Mouse (Mus musculus): ENCODE data around the gene Ralgapa2. TPM values are rescaled to one million over a fixed set of nuclear protein-coding genes. Genes with fewer than 3 reads are reported as not detected.

Gene Ralgapa2
- 10.6 TPM in 2 replicates for polyA plus RNA-seq (2014; fragmentation: Nextera tagmentation; extraction: Ambion mirVana)

- Histone ChIP-seq H3K4me2 (peak within 1 kb of the TSS; percentile 68), H3K27ac (ENCODE audit: low read depth, low read length) (0 out of 2 replicates have a peak within 1 kb of the TSS, but pooled peaks have one; percentile 54), H3K4me1 (ENCODE audit: control insufficient read depth, insufficient read depth, low read length) (peaks cover 9% of the 10 kb centered on the region), H3K4me3 (ENCODE audit: low read depth, low read length) (peak within 1 kb of the TSS; percentile 82), H3K36me3 (ENCODE audit: control insufficient read depth, insufficient read depth, low read length) (no peaks in the 10 kb centered on the region), H3K27me3 (ENCODE audit: control insufficient read depth, insufficient read depth, low read length) (no peaks in the 10 kb centered on the region), H3K9me3 (replicated peaks; ENCODE audit: control insufficient read depth, low read length) (no peaks in the 10 kb centered on the region), H3K9ac (ENCODE audit: low read depth, low read length) (peak within 1 kb of the TSS; percentile 89)
- peak; percentile 99 for ATAC-seq (replicated peaks; ENCODE audit: insufficient number of reproducible peaks, low FRiP score, low TSS enrichment)
- 1% methylated on average over 50 of the region's 57 CpGs for WGBS (ENCODE audit: insufficient replicate concordance)
Measured at GRCm38 (mm10) chr2:146511911-146512580, at the start of gene Ralgapa2. Gene Ralgapa2 (minus strand): TSS chr2:146512344.

GRCm38 (mm10) chr2:146561505-146561904 lies 49.4 kb upstream of the Ralgapa2 start:
- ATAC-seq (replicated peaks; ENCODE audit: insufficient number of reproducible peaks, low FRiP score, low TSS enrichment), result no peak
- H3K9me3 ChIP-seq (replicated peaks; ENCODE audit: control insufficient read depth, low read length), result no peaks in the 10 kb centered on the region
- no peak overlapping the region for H3K4me2 ChIP-seq
- no peak overlapping the region for H3K4me3 ChIP-seq (ENCODE audit: low read depth, low read length)
- 71% methylated on average over 3 of the region's 3 CpGs for WGBS (ENCODE audit: insufficient replicate concordance)
- no peak overlapping the region for H3K9ac ChIP-seq (ENCODE audit: low read depth, low read length)
- H3K4me1 ChIP-seq (ENCODE audit: control insufficient read depth, insufficient read depth, low read length), result no peaks in the 10 kb centered on the region
- H3K27ac ChIP-seq (ENCODE audit: low read depth, low read length), result no peak overlapping the region
- no peaks in the 10 kb centered on the region for H3K27me3 ChIP-seq (ENCODE audit: control insufficient read depth, insufficient read depth, low read length)
- no peaks in the 10 kb centered on the region for H3K36me3 ChIP-seq (ENCODE audit: control insufficient read depth, insufficient read depth, low read length)

DNA sequence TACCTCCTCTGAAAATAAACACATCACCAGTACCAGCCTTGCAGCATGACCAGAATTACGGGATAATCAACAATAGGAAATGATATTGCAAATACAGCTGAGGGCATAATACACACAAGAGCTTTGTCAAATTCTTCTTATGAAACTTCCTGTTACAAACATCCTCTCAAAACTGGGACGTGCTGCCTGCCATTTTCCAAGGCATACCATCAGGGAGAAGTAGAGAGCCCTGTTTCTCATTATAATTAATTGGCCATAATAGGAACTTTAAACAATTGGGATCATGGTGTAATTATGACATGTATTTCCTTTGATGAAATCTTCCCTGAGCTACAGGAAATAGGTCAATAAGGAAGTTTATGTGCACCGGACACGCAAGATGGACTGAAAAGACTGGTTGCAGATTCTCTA lies 48.5 kb upstream of the Ralgapa2 start:
- Histone ChIP-seq H3K4me1 (ENCODE audit: control insufficient read depth, insufficient read depth, low read length) (no peaks in the 10 kb centered on the region), H3K4me2 (no peak overlapping the region), H3K9me3 (replicated peaks; ENCODE audit: control insufficient read depth, low read length) (no peaks in the 10 kb centered on the region), H3K4me3 (ENCODE audit: low read depth, low read length) (no peak overlapping the region), H3K27me3 (ENCODE audit: control insufficient read depth, insufficient read depth, low read length) (no peaks in the 10 kb centered on the region), H3K27ac (ENCODE audit: low read depth, low read length) (no peak overlapping the region), H3K36me3 (ENCODE audit: control insufficient read depth, insufficient read depth, low read length) (no peaks in the 10 kb centered on the region), H3K9ac (ENCODE audit: low read depth, low read length) (no peak overlapping the region)
- ATAC-seq (replicated peaks; ENCODE audit: insufficient number of reproducible peaks, low FRiP score, low TSS enrichment), result no peak
- 69% methylated on average over 4 of the region's 4 CpGs for WGBS (ENCODE audit: insufficient replicate concordance)

GRCm38 (mm10) chr2:146556148-146556547 lies 44.0 kb upstream of the Ralgapa2 start:
- Histone ChIP-seq H3K27me3 (ENCODE audit: control insufficient read depth, insufficient read depth, low read length) (no peaks in the 10 kb centered on the region), H3K9me3 (replicated peaks; ENCODE audit: control insufficient read depth, low read length) (no peaks in the 10 kb centered on the region)
- no peak for ATAC-seq (replicated peaks; ENCODE audit: insufficient number of reproducible peaks, low FRiP score, low TSS enrichment)

DNA sequence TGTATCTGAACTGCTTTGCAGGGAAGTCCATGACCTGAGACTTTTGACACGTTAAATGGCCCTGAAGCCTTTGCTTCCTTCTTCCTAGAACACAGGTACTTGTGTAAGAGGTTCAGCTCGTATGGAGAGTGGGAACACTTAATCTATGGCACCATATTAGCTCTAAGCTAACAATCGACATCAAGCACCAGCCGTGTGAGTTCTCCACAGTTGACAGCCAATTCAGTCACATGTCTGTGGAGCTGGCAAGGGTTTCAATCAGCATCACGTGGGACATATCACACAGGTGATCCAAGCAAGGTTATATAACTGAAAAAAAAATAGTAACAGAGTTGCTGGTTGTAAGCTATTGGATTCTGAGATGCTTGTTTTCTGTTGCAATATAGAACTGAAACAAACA lies 43.2 kb upstream of the Ralgapa2 start:
- no peaks in the 10 kb centered on the region for H3K36me3 ChIP-seq (ENCODE audit: control insufficient read depth, insufficient read depth, low read length)
- H3K9me3 ChIP-seq (replicated peaks; ENCODE audit: control insufficient read depth, low read length), result no peaks in the 10 kb centered on the region
- H3K4me2 ChIP-seq, result no peak overlapping the region
- ATAC-seq (replicated peaks; ENCODE audit: insufficient number of reproducible peaks, low FRiP score, low TSS enrichment), result no peak
- 68% methylated on average over 5 of the region's 5 CpGs for WGBS (ENCODE audit: insufficient replicate concordance)
- no peaks in the 10 kb centered on the region for H3K27me3 ChIP-seq (ENCODE audit: control insufficient read depth, insufficient read depth, low read length)
- H3K4me1 ChIP-seq (ENCODE audit: control insufficient read depth, insufficient read depth, low read length), result no peaks in the 10 kb centered on the region
- no peak overlapping the region for H3K9ac ChIP-seq (ENCODE audit: low read depth, low read length)
- H3K27ac ChIP-seq (ENCODE audit: low read depth, low read length), result no peak overlapping the region
- no peak overlapping the region for H3K4me3 ChIP-seq (ENCODE audit: low read depth, low read length)

More at GRCm38 (mm10) chr2:146556148-146556547, 44.0 kb upstream of the Ralgapa2 start:
- Histone ChIP-seq H3K27ac (ENCODE audit: low read depth, low read length) (no peak overlapping the region), H3K4me2 (no peak overlapping the region), H3K4me1 (ENCODE audit: control insufficient read depth, insufficient read depth, low read length) (no peaks in the 10 kb centered on the region), H3K4me3 (ENCODE audit: low read depth, low read length) (no peak overlapping the region), H3K36me3 (ENCODE audit: control insufficient read depth, insufficient read depth, low read length) (no peaks in the 10 kb centered on the region), H3K9ac (ENCODE audit: low read depth, low read length) (no peak overlapping the region)

DNA sequence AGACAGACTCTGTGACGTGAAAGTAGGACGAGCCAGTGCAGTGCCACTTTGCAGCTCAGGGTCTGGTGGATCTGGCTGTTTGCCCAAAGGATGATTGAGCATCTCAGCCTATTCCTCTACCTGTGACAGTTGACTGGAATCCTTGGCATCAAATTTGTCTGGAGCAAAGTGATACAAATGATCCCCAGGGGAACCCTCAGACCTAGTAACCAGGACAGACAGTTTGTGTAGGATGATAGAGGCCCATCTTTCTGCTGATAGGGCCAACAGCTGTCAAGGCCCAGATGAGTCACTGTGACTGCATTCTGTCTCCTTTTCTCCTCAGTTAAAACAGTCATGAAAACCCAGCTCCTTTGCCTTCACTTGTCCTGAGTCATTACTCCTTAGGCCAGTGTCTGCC lies 41.6 kb upstream of the Ralgapa2 start:
- H3K4me2 ChIP-seq, result no peak overlapping the region
- H3K27ac ChIP-seq (ENCODE audit: low read depth, low read length), result no peak overlapping the region
- no peaks in the 10 kb centered on the region for H3K9me3 ChIP-seq (replicated peaks; ENCODE audit: control insufficient read depth, low read length)
- no peaks in the 10 kb centered on the region for H3K27me3 ChIP-seq (ENCODE audit: control insufficient read depth, insufficient read depth, low read length)
- no peak for ATAC-seq (replicated peaks; ENCODE audit: insufficient number of reproducible peaks, low FRiP score, low TSS enrichment)
- no peaks in the 10 kb centered on the region for H3K36me3 ChIP-seq (ENCODE audit: control insufficient read depth, insufficient read depth, low read length)
- H3K4me1 ChIP-seq (ENCODE audit: control insufficient read depth, insufficient read depth, low read length), result peaks cover 6% of the 10 kb centered on the region
- 21% methylated on average over 2 of the region's 2 CpGs for WGBS (ENCODE audit: insufficient replicate concordance)
- H3K9ac ChIP-seq (ENCODE audit: low read depth, low read length), result no peak overlapping the region
- no peak overlapping the region for H3K4me3 ChIP-seq (ENCODE audit: low read depth, low read length)

- H3K36me3 ChIP-seq (ENCODE audit: control insufficient read depth, insufficient read depth, low read length), result no peaks in the 10 kb centered on the region
- no peaks in the 10 kb centered on the region for H3K27me3 ChIP-seq (ENCODE audit: control insufficient read depth, insufficient read depth, low read length)
- no peak overlapping the region for H3K9ac ChIP-seq (ENCODE audit: low read depth, low read length)
- no peak overlapping the region for H3K27ac ChIP-seq (ENCODE audit: low read depth, low read length)
- ATAC-seq (replicated peaks; ENCODE audit: insufficient number of reproducible peaks, low FRiP score, low TSS enrichment), result no peak
- H3K4me3 ChIP-seq (ENCODE audit: low read depth, low read length), result no peak overlapping the region
- no peaks in the 10 kb centered on the region for H3K9me3 ChIP-seq (replicated peaks; ENCODE audit: control insufficient read depth, low read length)
- WGBS (ENCODE audit: insufficient replicate concordance), result 79% methylated on average over 4 of the region's 4 CpGs
- no peak overlapping the region for H3K4me2 ChIP-seq
- peaks cover 6% of the 10 kb centered on the region for H3K4me1 ChIP-seq (ENCODE audit: control insufficient read depth, insufficient read depth, low read length)
Measured at GRCm38 (mm10) chr2:146551818-146552217, 39.7 kb upstream of the Ralgapa2 start.

DNA sequence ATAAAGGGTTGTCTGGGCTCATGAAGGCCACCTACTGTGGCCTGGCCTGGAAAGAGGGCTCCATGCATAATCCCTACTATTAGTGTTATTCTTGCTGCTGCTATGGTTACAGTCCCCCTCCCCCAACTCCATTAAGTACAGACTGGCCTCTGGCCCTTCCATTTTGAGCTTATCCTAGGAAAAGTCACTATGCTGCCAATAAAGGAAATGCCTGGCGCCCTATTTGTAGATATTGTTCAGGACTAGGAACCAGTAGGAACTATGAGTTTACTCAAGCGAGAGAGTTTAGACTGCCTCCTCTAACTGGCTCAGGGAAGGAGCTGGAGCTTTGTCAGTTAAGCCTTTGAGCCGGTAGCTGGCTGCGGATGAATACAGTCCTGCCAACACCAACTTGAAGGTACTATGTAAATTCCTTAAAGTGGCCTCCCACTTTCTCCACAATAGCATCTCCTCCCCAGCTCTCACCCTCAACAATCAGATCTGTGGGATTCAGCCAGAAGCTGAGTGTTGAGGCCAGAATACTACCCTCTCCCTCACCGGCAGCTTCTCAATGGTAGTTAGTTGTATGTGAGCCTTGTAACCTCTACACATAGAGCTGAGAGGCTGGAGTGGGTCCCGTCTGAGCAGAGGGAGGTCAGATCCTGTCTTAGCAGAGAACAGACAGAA lies 37.1 kb upstream of the Ralgapa2 start:
- H3K4me1 ChIP-seq (ENCODE audit: control insufficient read depth, insufficient read depth, low read length), result peaks cover 6% of the 10 kb centered on the region
- H3K27me3 ChIP-seq (ENCODE audit: control insufficient read depth, insufficient read depth, low read length), result no peaks in the 10 kb centered on the region
- no peaks in the 10 kb centered on the region for H3K36me3 ChIP-seq (ENCODE audit: control insufficient read depth, insufficient read depth, low read length)
- H3K4me3 ChIP-seq (ENCODE audit: low read depth, low read length), result no peak overlapping the region
- peak overlapping the region; percentile 74 for H3K27ac ChIP-seq (ENCODE audit: low read depth, low read length)
- H3K9me3 ChIP-seq (replicated peaks; ENCODE audit: control insufficient read depth, low read length), result no peaks in the 10 kb centered on the region
- H3K4me2 ChIP-seq, result no peak overlapping the region
- WGBS (ENCODE audit: insufficient replicate concordance), result 17% methylated on average over 6 of the region's 6 CpGs
- peak overlapping the region; percentile 46; the same call in 1 of the 2 replicates for H3K9ac ChIP-seq (ENCODE audit: low read depth, low read length)
- ATAC-seq (replicated peaks; ENCODE audit: insufficient number of reproducible peaks, low FRiP score, low TSS enrichment), result 0 out of 2 replicates have a peak, but pooled peaks have one; percentile 31

Measured in heart, embryonic 11.5 days (tissue).